Mouse (Mus musculus): ENCODE data around the gene Cpsf4l.

The Cpsf4l gene

DNA sequence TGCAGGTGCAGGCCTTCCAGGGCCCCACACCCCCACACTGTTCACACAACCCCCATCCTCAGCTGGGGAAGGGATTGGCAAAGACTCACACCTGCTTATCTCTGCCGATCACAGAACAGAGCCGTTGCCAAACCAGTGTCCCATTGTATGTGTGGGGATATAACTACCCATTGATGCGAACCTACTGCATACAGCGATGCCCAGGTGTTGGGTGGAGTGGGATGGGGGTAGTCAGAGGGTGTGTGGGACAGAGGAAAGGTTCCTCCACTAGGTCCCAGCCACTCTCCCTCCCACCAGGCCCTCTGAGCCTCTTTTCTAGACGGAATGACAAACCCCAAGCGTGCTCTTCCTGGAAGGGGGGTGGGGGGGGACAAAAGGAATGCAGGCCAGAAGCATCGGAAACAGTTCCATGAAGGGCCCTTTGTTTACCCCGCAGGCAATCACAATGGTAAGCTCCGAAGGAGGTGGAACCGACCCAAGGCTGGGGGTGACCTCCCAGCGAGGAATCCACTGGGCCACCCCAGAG lies at the start of gene Cpsf4l:
TSS of gene Cpsf4l (minus strand) at position 287 of the 526 bp plus-strand sequence.
- peak; percentile 96 for DNase-seq (ENCODE audit: low read depth, low spot score)

DNA sequence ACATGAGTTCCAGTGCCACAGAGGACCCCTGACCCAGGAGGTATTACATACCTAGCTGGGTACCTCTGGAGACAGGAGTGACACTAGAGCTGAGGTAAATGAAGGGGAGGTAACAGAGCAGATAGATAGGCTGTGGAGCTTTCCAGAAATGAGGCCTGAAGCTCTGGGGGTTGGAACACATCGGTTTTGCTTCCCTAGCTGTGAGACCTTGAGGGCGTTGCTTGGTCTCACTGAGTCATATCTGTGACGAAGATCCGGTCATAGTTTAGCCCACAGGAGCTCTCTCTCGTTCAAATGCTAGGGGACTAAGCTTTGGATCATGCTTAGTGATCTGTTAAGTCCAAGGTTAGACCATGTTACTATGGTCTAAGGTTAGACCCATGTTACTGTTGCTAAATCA lies 49.0 kb upstream of the Cpsf4l start:
- no peak for DNase-seq (ENCODE audit: low read depth, low spot score)

DNA sequence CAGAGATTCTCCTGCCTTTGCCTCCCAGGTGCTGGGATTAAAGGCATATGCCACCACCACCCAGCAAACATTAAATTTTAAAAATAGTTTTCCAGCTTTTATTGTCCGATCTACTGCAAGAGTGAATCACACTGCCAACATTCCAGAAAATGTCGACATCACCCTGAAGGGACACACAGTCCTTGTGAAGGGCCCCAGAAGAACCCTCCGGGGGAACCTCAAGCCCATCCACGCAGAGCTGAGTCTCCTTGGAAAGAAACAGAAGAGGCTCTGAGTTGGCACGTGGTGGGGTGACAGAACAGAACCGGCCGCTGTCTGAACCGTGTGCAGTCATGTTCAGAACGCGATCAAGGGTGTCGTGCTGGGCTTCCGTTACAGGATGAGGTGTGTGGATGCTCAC lies 46.8 kb upstream of the Cpsf4l start:
- no peak for DNase-seq (ENCODE audit: low read depth, low spot score)

DNA sequence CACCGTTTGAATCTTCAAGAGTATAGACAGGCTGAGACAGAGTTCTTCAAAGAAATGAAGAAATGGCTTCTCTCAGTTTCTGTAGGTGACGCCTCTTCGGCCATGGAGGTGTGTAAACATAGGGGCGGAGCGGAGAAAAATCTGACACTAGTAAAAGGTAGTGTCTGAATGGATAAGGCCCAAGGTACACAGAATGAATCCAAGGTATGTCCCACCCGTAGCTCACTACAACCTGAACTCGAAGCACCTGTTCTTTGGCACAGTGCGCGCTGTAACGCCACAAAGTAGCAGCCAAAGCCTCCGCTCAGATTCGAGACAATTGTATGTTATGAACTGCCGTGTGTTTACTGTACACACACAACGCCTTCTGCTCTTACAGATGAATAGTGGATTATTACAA lies 46.1 kb upstream of the Cpsf4l start:
- no peak for DNase-seq (ENCODE audit: low read depth, low spot score)

DNA sequence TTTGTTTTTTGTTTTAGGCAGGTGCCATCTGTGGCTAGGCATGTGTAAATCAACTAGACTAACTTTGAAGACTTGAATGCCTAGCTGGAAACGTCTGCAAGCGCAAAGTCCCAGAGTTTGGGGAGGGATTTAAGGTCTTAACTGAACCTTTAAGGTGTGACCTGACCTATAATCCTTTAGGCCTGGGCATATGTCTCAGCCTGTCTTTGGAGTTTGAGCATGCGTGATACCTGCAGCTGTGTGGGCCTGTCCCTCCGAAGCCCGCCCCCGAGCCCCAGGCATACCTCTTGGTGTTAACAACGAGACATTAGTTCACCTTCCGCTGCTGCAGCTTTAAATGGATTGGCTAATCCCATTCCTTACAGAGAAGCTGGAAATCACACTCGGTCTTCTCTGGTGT lies 45.0 kb upstream of the Cpsf4l start:
- DNase-seq (ENCODE audit: low read depth, low spot score), result no peak

DNA sequence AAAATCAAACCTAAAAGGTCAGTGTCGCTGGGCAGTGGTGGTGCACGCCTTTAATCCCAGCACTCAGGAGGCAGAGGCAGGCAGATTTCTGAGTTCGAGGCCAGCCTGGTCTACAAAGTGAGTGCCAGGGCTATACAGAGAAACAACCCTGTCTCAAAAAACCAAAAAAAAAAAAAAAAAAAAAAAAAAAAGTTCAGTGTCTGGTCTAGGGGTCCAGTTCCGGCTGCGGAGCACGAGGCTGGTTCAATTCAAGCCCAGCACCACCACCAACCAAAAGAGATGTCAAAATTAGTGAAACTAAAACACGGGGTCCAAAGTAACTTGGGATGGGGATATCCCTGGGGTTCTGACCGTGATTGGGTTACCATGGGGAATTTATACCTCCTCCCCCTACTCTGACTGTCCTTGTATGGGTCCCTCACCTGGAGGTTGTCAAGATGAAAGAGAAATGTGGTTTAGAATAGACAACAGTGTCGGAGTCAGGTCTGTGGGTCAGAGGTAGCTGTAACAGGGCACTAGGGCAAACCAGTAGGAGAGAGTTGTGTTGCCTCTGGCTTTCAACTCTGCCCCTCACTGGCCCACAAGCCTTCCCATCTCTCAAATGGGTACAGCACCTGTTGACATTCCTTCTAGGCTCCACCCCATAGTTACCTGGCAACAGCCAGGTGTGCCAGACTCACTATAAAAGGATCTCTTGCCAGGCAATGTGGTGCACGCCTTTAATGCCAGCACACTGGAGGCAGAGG lies 43.0 kb upstream of the Cpsf4l start:
- no peak for DNase-seq (ENCODE audit: low read depth, low spot score)

DNA sequence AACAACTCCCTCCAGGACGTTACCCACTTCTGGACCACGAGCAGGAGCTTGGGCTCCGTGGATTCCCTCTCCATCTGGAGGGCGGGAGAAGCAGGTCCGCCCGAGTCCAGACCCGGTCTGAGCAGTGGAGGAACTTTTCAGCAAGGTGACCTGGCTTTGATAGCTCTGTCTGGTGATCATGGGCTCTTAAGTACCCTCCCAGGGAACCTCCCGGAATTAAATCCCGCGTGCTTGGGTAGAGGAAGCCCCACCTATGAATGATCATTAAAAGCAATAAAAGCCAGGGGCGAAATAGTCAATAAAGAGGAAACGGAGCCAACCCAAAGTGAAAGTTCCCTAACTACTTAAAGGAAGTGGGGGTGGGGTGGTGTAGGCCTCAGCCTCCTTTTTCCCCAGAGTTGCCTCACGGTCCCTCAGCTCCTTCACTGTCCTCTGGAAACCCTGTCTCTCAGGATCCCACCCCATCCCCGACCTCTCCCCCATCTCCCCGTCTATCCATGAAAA lies 42.4 kb upstream of the Cpsf4l start:
- DNase-seq (ENCODE audit: low read depth, low spot score), result peak; percentile 90

DNA sequence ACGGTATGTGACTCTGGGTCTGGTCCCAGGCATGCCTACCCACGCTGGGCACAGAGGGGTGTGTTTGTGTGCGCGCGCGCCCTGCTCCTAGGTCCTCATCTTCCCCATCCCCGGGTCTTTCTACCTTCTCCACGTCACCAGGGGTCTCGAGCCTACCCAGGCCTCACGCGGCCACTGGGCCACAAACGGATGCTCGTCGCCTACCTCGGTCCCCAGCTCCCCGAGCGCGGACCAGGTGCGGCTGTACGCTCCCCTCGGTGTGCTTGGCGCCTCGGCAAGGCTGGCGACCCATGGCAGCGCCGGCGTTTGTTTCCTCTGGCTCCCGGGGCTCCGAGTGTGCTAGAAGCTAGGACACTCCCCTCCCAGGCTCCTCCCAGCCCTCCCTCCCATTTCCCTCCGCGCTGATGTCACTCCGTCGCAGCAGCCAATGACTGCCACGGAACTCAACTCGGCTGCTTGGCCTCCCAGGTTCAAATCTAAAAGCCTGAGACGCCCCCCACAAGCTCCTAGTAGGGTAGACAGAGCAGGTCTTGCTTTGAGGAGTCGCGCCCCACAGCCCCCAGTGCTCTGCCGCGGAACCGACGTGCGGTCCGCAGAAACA lies 41.8 kb upstream of the Cpsf4l start, which contains the start of gene Cdc42ep4:
TSS of gene Cdc42ep4 (minus strand) at position 398 of the 601 bp plus-strand sequence.
- DNase-seq (ENCODE audit: low read depth, low spot score), result peak; percentile 98

DNA sequence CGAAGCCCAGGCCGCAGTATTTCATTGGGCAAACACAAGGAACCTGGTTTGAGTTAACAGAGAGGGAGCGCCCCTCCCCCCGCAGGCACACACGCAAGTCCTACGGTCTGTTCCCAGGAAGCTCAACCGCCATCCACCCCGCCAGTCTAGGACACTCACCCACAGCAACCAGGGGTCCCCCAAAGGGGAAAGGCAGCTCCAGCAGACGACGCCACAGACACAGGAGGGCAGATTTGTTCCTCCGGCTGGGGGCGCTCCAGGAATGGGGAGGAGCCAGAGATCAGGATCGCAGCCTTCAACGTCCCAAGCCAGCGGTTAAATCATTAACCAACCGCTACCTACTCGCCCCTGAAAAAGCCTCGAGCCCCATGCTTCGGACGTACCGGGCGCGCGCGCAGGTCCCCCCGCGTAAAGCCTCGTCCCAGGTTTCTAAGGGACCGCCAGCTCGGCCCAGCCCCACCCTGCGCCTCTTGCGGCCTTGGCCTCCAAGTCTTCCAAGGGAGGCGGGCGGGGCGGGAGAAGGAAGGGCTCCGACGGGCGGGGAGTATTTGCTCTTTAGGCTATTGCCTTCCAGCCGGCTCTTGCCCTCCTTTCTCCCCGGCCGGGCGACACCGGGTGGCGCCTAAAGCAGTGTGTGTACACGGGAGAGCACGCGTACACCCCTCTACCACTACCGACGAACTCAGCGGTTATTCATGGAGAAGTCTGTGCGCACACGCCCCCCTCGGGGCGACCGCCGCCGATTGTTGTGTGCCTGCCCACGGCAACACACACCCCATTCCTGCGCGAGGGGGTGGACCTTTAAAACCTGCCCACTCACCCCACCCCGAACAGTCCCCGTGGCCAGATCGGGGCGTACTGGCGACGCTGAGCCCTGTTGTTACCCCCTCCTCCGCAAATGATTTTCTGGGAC lies 41.0 kb upstream of the Cpsf4l start:
- peak; percentile 83 for DNase-seq (ENCODE audit: low read depth, low spot score)

DNA sequence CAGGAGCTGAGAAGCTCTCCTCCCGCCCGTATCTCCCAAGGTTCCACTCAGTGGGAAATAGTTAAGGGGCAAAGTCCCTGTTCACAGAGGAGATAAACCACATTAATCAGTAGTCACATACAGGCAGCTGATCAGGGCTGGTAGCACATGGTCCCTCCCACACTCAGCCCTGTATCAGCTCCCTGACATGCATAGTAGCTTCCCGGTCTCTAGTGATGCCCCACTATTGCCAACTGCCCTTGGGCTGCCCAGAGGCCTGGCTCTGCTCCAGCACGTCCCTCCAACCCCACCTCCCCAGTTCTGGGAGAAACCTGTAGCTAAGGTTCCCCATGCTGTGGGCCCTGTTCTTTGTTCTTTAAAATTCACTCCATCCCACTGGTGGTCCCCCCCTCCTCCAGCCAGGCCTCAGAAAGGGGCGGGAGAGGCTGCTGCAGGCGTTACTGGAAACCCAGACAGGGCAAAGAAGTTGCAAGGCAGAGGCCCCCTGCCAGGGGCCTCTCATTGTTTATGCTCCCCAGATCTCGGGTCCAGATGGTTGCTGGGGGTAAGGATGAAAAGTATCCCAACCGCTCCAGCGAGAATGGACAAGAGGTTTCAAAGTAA lies 40.0 kb upstream of the Cpsf4l start:
- no peak for DNase-seq (ENCODE audit: low read depth, low spot score)

DNA sequence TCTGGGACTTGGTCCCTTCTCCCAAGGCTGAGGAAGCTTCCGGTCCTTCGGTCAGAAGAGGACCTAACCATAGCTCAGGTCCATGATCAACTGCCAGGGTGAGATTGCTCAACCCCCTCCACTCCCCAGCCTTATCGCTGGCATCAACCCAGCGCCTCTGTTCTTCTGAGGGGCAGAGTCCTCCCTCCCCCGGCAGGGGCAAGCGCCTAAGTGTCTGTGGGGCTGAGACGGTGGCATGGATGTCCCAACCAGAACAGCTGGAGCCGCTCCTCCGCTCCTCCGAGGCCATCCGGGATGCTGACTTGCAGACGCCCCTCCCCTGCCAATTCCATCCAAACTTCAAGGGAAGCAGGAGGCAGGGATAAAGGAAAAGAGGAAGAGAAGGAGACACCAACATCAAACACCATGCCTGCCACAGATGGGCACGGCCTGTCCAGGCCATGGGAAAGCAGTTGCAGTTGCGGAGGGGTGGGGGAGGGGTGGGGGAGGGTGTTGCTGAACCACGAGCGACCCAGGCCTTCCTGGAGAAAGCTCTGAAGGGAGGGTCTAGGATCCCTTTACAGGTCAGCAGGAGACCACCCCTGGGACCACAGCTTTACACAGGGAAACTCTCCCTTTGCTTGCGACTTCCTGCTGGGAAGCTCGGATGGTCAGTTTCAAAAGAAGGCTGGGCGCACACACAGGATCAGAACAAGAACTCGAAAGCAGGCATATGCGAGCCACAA lies 39.1 kb upstream of the Cpsf4l start:
- no peak for DNase-seq (ENCODE audit: low read depth, low spot score)

DNA sequence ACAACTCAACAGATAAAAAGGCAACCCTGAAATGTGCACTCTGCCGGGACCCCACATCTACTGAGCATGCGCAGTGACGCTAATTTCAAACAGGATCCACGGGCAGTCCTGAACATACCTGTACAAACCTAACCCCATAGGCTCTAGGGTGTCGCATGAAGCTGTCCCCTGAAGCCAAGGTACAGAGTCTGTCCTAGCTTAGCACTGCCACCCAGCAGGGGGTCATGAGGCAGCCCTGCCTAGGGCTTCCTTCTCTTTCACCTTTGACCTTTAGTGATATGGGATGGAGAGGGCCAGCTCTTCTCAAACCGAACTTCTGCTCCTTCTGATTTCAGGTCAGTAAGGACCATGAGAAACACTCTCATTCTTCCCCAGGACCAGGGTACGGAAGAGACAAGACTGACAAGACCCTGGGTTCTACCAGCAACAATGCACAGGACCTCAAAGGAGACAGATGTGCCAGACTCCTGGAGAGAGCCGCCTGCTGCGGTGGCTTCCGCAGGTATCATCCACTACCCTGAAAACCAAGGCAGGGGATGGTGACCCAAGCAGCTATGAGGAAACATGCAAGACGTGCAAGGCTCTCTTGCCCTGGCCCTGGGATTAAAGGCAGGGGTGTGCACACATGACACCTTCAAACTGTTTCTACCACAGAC lies 38.0 kb upstream of the Cpsf4l start:
- DNase-seq (ENCODE audit: low read depth, low spot score), result peak; percentile 49

DNA sequence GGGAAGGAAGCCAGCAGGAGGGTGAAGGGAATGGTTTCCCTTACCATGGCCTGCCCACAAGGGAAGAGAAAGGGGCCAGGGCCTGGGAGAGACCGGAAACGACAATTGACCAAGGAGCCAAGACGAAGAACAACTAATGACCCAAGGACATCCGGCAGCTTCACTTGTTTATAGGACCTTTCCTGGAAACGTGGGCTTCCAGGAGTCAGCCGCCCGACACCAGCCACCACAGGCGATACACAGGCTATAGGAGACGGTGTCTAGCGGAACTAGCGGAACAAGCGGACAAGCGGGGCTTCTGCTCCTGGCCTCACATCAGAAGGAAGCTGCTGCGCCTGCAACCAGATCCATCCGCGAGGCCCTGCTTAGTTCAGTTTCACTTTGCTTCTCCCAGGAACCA lies 37.2 kb upstream of the Cpsf4l start:
- DNase-seq (ENCODE audit: low read depth, low spot score), result no peak

DNA sequence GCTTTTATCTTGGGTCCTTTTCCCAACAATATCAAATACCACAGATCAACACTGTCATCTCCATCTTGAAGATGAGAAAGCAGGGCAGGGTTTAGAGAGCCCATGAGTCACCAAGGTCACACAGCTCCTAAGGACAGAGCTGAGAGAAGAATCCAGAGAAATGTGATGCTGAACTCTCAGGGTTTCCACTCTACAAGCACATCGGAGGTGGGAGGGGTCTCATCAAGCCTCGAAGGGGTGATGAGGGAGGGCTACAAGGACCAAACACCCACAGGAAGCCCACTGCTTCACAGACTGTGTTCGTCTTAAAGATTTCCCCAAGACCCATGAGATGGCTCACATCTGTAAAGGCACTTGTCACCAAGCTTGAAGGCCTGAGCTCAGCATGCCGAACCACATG lies 36.1 kb upstream of the Cpsf4l start:
- DNase-seq (ENCODE audit: low read depth, low spot score), result no peak

DNA sequence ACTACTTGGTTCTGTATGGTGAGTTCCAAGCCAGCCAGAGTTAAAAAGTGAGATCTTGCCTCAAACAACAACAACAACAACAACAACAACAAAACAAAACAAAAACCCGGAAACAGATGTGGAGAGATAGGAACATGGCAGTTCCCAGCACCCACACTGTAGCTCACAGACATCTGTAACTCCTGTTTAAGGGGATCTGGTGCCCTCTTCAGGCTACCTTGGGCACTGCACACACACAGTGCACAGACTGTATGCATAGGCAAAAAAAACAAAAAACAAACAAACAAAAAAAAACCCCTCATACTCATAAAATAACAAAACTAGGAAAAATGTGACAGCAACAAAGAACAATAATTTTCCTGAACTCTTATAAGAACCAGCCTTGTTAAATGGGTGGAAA lies 33.2 kb upstream of the Cpsf4l start:
- DNase-seq (ENCODE audit: low read depth, low spot score), result peak; percentile 74

DNA sequence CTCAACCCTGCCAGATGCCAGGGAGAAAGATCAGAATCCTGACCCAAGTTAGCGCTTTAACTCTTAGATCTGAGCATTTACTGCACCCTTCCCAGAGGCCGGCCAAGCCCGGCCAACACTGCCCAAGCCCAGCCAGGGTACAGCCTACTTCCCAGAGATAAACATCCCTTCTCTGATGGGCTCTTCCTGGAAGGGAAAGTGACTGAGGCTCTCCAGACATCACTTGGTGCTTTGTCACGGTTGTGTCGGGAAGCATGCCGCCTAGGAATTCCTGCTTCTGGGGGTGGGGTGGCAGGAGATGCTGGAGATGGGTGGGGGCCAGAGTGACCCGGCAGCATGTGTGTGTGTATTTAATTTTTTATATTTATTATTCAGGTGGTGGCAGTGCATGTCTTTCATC lies 30.3 kb upstream of the Cpsf4l start:
- no peak for DNase-seq (ENCODE audit: low read depth, low spot score)

DNA sequence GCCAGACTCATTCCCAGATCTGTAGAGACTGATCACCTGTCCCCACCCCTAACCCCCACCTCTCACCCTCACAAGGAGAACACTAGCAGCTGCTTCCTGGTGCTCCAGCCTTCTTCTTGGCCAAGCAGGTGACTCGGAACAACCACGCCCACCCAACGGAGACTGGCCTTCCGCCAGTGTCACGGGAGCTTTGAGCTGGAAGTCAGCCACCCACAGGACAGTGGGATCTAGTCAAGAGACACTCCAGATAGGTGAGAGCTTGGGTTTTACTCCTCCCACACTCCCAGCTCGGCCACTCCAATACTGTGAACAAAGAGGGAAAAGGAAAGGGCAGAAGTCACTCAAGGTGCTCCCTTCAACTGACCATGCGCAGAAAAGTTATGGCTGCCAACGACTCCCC lies 29.4 kb upstream of the Cpsf4l start:
- DNase-seq (ENCODE audit: low read depth, low spot score), result peak; percentile 71

DNA sequence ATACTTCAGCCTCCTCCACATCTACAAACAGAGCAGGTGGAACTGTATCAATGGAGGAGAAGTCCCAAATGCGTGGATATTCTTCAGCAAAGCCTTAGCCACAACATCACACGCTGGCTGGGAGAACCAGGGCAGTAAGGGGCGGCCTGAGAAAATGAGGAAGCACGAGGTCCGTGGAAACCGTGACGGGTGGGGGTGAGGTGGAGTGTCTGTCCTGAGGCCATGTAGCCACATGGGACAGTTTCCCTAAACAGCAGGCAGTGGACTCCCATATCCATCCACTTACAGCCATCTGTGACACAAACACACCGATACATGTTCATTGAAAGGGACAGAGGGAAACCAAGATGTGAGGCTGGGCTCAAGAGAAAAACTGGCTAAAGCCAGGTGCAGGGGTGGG lies 28.1 kb upstream of the Cpsf4l start:
- DNase-seq (ENCODE audit: low read depth, low spot score), result peak; percentile 59

DNA sequence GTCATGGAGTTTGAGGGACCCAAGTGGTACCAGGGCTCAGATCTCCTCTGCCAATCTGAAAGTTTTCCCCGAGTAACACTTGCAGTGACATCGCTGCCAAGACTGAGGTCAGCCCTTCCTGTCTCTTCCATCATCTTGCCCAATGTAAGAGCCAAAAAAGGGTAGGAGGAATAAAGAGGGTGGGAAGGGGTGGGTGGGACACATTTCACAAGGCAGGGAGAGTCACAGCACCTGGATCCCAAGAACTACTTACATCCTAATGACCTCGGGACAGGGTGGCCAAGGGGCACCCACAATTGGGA lies 27.7 kb upstream of the Cpsf4l start:
- no peak for DNase-seq (ENCODE audit: low read depth, low spot score)

DNA sequence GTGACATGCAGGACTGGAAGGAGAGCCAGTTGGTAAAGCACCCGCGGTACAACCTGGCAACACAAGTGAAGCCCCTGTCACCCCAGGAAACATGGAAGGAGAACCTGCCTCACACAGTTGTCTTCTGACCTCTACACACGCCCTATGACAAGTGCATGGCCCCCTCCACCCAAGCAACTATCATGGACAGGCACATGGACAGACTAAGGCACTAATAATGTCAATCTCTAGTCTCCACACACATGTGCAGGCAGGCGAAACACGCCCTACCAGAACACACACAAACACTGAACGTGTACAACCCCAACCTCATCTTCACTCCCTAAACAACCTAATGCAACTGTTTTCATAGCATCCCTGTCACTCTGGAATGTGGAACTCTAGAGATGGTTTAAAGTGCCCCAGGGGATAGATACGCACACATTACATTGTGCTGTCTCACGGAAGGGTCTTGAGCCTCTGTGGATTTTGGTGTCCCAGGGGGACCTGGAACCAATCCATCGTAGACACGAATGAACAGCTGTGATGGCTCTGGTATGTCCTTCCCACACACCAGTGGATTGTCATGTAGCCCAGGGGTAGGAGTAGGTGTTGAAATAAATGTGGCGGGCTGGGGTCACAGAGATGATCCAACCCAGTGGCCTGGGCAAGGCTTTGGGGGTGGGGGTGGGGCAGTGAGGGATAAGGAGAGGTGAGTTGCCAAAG lies 27.2 kb upstream of the Cpsf4l start:
- no peak for DNase-seq (ENCODE audit: low read depth, low spot score)

All from ZHBTc4 (cell line).